Mouse (Mus musculus): ENCODE results near the gene Rplp2. TPM values are rescaled to one million over a fixed set of nuclear protein-coding genes. Genes with fewer than 3 reads are reported as not detected.

The Rplp2 gene
- total and polyA plus RNA-seq, 2 experiments from 2014 or later, result 249 to 839 TPM

DNA sequence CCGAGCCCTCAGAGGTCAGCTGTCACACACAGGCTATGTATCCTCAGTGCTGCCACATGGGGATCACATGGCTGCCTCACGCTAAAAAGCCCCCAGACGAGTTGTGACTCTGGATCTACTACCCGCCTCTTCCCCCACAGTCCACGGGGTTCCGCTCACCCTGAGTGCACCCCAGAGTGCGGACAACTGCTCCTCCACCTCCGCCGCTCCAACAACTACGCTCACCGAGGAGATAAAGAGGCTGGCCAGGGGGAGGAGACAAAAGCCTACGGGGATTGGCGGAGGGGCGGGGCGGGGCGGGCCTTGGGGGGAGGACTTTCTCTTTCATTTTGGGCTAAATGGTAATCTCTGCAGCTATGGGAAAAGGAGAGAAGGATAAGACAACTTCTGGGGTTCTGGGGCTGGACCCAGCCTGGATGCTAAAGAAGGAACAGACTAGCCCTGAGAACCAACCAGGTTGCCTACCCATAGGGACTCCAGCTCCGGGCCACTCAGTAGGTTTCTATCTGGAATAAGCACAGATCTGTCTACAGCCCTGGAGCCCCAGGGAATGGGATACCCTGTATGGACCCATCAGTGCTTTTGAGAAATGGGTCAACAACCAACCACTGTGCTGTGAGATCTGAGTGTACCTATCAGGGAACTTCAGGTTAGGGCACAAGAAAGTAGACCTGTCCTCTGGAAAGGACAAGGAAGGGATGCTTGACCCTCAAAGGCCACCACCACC, 11.9 kb upstream of the Rplp2 start:
- Histone ChIP-seq H3K4me3 (ENCODE audit: low read length) (peak overlapping the region; percentile 48), H3K36me3 (ENCODE audit: insufficient read depth, low read length) (peaks cover 16% of the 10 kb centered on the region; the same call in 1 of the 2 replicates), H3K9me3 (ENCODE audit: low read length) (no peaks in the 10 kb centered on the region), H3K4me2 (ENCODE audit: low read depth, low read length) (peak overlapping the region; percentile 90), H3K27ac (peak overlapping the region; percentile 79), H3K4me1 (ENCODE audit: insufficient read depth, low read length) (peaks cover 27% of the 10 kb centered on the region), H3K9ac (replicated peaks; ENCODE audit: low read length) (peak overlapping the region; percentile 56), H3K27me3 (ENCODE audit: insufficient read depth, low read length) (no peaks in the 10 kb centered on the region)
- DNase-seq (ENCODE audit: low spot score) (peak; percentile 64), ATAC-seq (peak; percentile 10; the same call in 1 of the 2 replicates)
- WGBS, result 3% methylated on average over 17 of the region's 17 CpGs
- TF ChIP-seq CTCF (IDR thresholded peaks at IDR 0.05; ENCODE audit: low read depth), result no peak

DNA sequence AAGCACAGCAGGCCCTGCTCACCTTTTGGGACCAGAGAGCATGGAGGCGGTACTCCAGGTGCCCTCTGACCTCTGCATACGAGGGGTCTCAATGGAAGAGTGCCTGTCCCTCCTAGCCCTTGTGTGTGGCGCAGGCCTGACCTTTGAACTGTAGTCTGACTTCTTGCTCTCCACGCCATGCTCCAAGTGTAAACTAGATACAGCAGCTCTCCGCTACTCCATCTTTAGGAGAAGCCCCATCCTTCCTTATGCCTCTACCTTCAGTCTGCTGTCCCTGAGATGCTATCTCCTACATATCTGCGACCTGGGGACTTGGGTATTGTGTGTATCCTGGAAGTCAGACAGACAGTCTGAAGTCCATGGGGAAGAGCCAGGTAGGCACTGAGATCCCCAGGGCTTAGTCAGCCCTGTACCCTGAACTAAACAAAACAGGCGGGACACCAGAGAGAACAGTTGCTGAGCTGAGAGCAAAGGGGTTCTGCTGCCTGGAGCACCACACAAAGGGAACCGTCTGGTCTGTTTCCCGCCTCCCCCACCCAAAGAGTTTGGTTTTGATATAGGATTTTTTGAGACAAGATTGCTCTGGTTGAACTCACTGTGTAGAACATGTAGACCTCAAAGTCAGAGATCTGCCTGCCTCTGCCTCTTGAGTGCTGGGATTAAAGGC, 11.2 kb upstream of the Rplp2 start:
- Histone ChIP-seq H3K27me3 (ENCODE audit: insufficient read depth, low read length) (no peaks in the 10 kb centered on the region), H3K9me3 (ENCODE audit: low read length) (no peaks in the 10 kb centered on the region), H3K36me3 (ENCODE audit: insufficient read depth, low read length) (peaks cover 12% of the 10 kb centered on the region; the same call in 1 of the 2 replicates), H3K4me3 (ENCODE audit: low read length) (no peak overlapping the region), H3K27ac (peak overlapping the region; percentile 79; the same call in 1 of the 2 replicates), H3K4me2 (ENCODE audit: low read depth, low read length) (peak overlapping the region; percentile 90), H3K4me1 (ENCODE audit: insufficient read depth, low read length) (peaks cover 27% of the 10 kb centered on the region), H3K9ac (replicated peaks; ENCODE audit: low read length) (peak overlapping the region; percentile 56; the same call in 1 of the 2 replicates)
- 72% methylated on average over 9 of the region's 9 CpGs for WGBS
- DNase-seq (ENCODE audit: low spot score) (no peak), ATAC-seq (no peak)
- no peak for TF ChIP-seq CTCF (IDR thresholded peaks at IDR 0.05; ENCODE audit: low read depth)

DNA sequence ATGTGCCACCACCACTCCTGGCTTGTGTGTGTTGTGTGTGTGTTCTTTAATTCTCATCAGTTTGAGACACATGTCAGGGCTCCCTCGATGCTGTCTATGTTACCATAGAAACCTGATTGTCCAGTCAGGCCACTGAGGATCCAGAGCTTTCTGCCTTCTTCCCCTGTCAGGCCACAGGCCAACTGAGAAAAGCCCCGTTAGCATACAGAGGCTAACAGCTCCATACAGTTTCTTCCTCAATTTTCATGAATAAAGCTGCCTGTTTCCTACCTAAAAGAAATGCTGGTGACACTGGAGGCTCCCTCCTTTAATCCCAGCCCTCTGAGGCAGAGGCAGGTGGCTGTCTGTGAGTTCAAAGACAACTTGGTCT, 10.7 kb upstream of the Rplp2 start:
- Histone ChIP-seq H3K27ac (peak overlapping the region; percentile 80), H3K9ac (replicated peaks; ENCODE audit: low read length) (peak overlapping the region; percentile 70; the same call in 1 of the 2 replicates), H3K4me3 (ENCODE audit: low read length) (peak overlapping the region; percentile 51), H3K36me3 (ENCODE audit: insufficient read depth, low read length) (peaks cover 8% of the 10 kb centered on the region; the same call in 1 of the 2 replicates), H3K27me3 (ENCODE audit: insufficient read depth, low read length) (no peaks in the 10 kb centered on the region), H3K4me1 (ENCODE audit: insufficient read depth, low read length) (peaks cover 27% of the 10 kb centered on the region), H3K9me3 (ENCODE audit: low read length) (no peaks in the 10 kb centered on the region), H3K4me2 (ENCODE audit: low read depth, low read length) (peak overlapping the region; percentile 90)
- no peak for DNase-seq (ENCODE audit: low spot score)
- TF ChIP-seq CTCF (IDR thresholded peaks at IDR 0.05; ENCODE audit: low read depth), result no peak
- ATAC-seq, result no peak
- WGBS, result 26% methylated on average over 2 of the region's 2 CpGs

- Histone ChIP-seq H3K9ac (replicated peaks; ENCODE audit: low read length) (peak within 1 kb of the TSS; percentile 70), H3K4me1 (ENCODE audit: insufficient read depth, low read length) (peaks cover 27% of the 10 kb centered on the region), H3K9me3 (ENCODE audit: low read length) (no peaks in the 10 kb centered on the region), H3K27me3 (ENCODE audit: insufficient read depth, low read length) (no peaks in the 10 kb centered on the region), H3K4me2 (ENCODE audit: low read depth, low read length) (peak within 1 kb of the TSS; percentile 90), H3K36me3 (ENCODE audit: insufficient read depth, low read length) (no peaks in the 10 kb centered on the region; the same call in 1 of the 2 replicates), H3K4me3 (ENCODE audit: low read length) (peak within 1 kb of the TSS; percentile 51), H3K27ac (peak within 1 kb of the TSS; percentile 80)
- ATAC-seq (peak; percentile 84), DNase-seq (ENCODE audit: low spot score) (peak; percentile 92)
- WGBS, result 5% methylated on average over 53 of the region's 53 CpGs
- peak; percentile 69 for TF ChIP-seq CTCF (IDR thresholded peaks at IDR 0.05; ENCODE audit: low read depth)
Observed at GRCm38 (mm10) chr7:141437178-141438120, 9.7 kb upstream of the Rplp2 start, which contains the start of gene Slc25a22. Gene Slc25a22 (minus strand): TSS chr7:141437892.

DNA sequence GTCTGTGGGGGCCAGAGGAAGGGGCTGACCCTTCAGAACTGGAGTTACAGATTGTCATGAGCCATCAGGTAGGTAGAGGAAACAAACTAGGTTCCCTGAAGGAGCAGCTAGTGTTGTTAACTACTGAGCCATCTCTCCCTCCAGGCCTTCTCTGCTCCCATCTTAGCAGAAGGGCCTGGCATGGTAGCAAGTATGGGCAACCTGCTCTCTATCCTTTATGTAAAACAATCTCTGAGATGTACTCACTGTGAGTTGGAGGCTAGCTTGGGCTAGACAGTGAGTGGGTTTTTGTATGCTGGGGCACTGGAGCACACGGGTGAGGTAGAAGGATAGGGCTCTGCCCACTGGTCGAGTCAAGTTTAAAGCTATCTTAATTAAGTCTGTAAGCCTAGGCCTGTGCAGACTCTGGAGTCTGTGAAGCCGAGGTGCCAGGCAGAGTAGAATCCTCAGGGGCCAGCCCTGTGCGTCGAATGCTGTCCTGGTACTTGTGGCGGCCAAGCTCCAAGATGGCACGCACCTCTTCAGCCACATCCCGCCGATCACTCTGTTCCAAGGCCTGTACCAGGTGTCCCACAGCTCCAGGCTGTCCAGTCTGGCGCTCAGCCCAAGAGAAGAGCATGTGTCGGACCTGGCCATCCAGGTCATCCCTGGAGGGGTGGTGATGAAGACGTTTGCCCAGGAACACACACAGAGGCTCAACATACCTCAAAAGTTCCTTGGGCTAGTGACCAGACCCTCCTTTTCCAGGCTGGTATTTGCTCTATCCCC, 8.8 kb upstream of the Rplp2 start:
- no peak for TF ChIP-seq CTCF (IDR thresholded peaks at IDR 0.05; ENCODE audit: low read depth)
- Histone ChIP-seq H3K27me3 (ENCODE audit: insufficient read depth, low read length) (no peaks in the 10 kb centered on the region), H3K9ac (replicated peaks; ENCODE audit: low read length) (peak overlapping the region; percentile 70; the same call in 1 of the 2 replicates), H3K4me1 (ENCODE audit: insufficient read depth, low read length) (peaks cover 25% of the 10 kb centered on the region), H3K27ac (peak overlapping the region; percentile 80; the same call in 1 of the 2 replicates), H3K4me3 (ENCODE audit: low read length) (no peak overlapping the region), H3K4me2 (ENCODE audit: low read depth, low read length) (peak overlapping the region; percentile 90; the same call in 1 of the 2 replicates), H3K9me3 (ENCODE audit: low read length) (no peaks in the 10 kb centered on the region), H3K36me3 (ENCODE audit: insufficient read depth, low read length) (no peaks in the 10 kb centered on the region)
- WGBS, result 86% methylated on average over 12 of the region's 12 CpGs
- no peak for ATAC-seq
- no peak for DNase-seq (ENCODE audit: low spot score)

Measured in hindbrain, postnatal 0 days (tissue).